Mouse (Mus musculus) kidney, postnatal 25 days (tissue): ENCODE data around the gene Cmc1.

ENCODE experiments used
- DNase-seq, 2 experiments: peaks; one replicate each; pipeline ENCODE4 v3.0.0; 2021; ENCODE audit warnings: mixed read lengths in 2 of 2

Gene Cmc1

GRCm38 (mm10) chr9:118029490-118029889, 120.5 kb downstream of the Cmc1 start:
- no peak for DNase-seq

- DNase-seq: no peak
These were observed 125.0 kb downstream of the Cmc1 start for GRCm38 (mm10) chr9:118024966-118025365.
